Mouse (Mus musculus): Measurements from ENCODE around the gene Fbxo33. TPM values are rescaled to one million over a fixed set of nuclear protein-coding genes. Genes with fewer than 3 reads are reported as not detected.

Fbxo33 gene
- polyA plus RNA-seq (2014; fragmentation: Illumina TruSeq; extraction: RNeasy Lipid Tissue Mini Kit (QIAGEN cat#74804); ENCODE audit: low read depth, low replicate concordance): 104 TPM

DNA sequence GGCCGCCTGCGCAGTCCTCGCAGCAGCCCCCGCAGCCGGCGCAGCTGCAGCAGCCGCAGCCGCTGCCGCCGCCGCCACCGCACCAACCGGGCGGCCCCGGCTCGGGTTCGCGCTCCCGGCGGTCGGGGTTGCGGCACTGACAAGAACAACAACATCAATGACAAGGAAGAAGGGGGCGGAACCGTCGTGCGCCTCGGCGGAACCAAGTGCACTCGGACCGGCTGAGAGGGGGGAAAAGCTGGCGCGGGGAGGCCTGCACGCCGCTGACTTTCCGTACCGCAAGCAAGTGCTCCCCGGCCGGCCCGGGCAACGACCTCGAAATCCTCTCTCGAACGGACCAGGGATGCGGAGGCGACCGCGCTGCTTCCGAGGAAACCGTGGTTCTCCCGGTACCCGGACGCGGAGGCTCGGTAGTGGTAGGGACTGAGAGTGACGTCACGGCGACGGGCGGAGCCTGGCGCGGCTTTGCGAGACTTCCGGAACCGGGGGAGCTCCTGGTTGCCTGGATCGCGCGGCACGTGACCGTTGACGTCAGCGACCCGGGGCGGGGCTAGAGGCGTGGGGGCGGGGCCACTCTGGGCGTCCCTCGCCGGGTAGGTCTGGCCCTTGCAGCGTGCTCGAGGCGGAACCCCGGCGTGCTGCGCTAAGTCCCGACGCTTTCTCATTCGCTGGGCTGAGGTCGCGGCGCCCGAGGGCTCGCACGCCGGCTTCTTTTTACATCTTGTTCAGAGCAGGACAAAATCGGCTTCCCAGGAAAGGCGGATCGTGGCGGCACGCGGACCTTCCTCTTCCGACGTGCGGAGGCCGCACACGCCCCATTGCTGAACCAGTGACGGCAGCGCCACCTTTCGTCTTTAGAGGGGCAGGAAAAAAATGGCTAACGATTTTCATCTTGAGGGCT is at the start of gene Fbxo33:
TSS of gene Fbxo33 (minus strand) at position 401 of the 901 bp plus-strand sequence.

Other genes starting within 250 kb of the Fbxo33 start
- 103 TPM for gene Sec23a, start 207.7 kb downstream of the Fbxo33 start, polyA plus RNA-seq (2014; fragmentation: Illumina TruSeq; extraction: RNeasy Lipid Tissue Mini Kit (QIAGEN cat#74804); ENCODE audit: low read depth, low replicate concordance)
- 10.7 TPM for gene Gemin2, start 206.3 kb downstream of the Fbxo33 start, polyA plus RNA-seq (2014; fragmentation: Illumina TruSeq; extraction: RNeasy Lipid Tissue Mini Kit (QIAGEN cat#74804); ENCODE audit: low read depth, low replicate concordance)
- gene Trappc6b, start 158.3 kb downstream of the Fbxo33 start, polyA plus RNA-seq (2014; fragmentation: Illumina TruSeq; extraction: RNeasy Lipid Tissue Mini Kit (QIAGEN cat#74804); ENCODE audit: low read depth, low replicate concordance): 460 TPM
- 84.5 TPM for gene Pnn, start 152.8 kb downstream of the Fbxo33 start, polyA plus RNA-seq (2014; fragmentation: Illumina TruSeq; extraction: RNeasy Lipid Tissue Mini Kit (QIAGEN cat#74804); ENCODE audit: low read depth, low replicate concordance)
- 453 TPM for gene Mia2, start 123.9 kb downstream of the Fbxo33 start, polyA plus RNA-seq (2014; fragmentation: Illumina TruSeq; extraction: RNeasy Lipid Tissue Mini Kit (QIAGEN cat#74804); ENCODE audit: low read depth, low replicate concordance)